Mouse (Mus musculus) lung, embryonic 15.5 days (tissue): ENCODE results near the gene Scube2. TPM values are rescaled to one million over a fixed set of nuclear protein-coding genes. Genes with fewer than 3 reads are reported as not detected.

Source experiments
- ATAC-seq: fragments of 200-750 bp; cut with Nextera tagmentation; 2 replicates; pipeline ENCODE4 v1.8.0; 2017; ENCODE audit warnings: moderate number of reproducible peaks, borderline replicate concordance; ENCODE audit not compliant: low FRiP score, low TSS enrichment; ENCODE audit errors: extremely low read depth
- H3K27ac ChIP-seq: fragments of 300-500 bp; sonication (generic); 2 replicates; pipeline ENCODE4 v1.5.1; 2015; ENCODE audit warnings: moderate library complexity, mild to moderate bottlenecking, inconsistent platforms
- H3K27me3 ChIP-seq: fragments of 300-500 bp; sonication (generic); 2 replicates; pipeline ENCODE4 v1.6.1; 2015; ENCODE audit warnings: inconsistent platforms
- H3K36me3 ChIP-seq: fragments of 300-500 bp; sonication (generic); 2 replicates; pipeline ENCODE4 v1.6.1; 2015; ENCODE audit warnings: inconsistent platforms
- H3K4me1 ChIP-seq: fragments of 300-500 bp; sonication (generic); 2 replicates; pipeline ENCODE4 v1.6.1; 2015; ENCODE audit warnings: inconsistent platforms
- H3K4me2 ChIP-seq: fragments of 300-500 bp; sonication (generic); 2 replicates; pipeline ENCODE4 v1.6.1; 2015; ENCODE audit warnings: inconsistent platforms, mild to moderate bottlenecking, moderate library complexity
- H3K4me3 ChIP-seq: fragments of 300-500 bp; sonication (generic); 2 replicates; pipeline ENCODE4 v1.5.1; 2015; ENCODE audit warnings: mild to moderate bottlenecking, inconsistent platforms
- H3K9ac ChIP-seq: fragments of 300-500 bp; sonication (generic); 2 replicates; pipeline ENCODE4 v1.6.1; 2015; ENCODE audit warnings: inconsistent platforms
- H3K9me3 ChIP-seq: fragments of 300-500 bp; sonication (generic); 2 replicates; pipeline ENCODE4 v1.6.1; 2016; ENCODE audit warnings: inconsistent platforms
- WGBS: fragments of 180-500 bp; shearing (Covaris S2); methylation state at CpG from one replicate; pipeline ENCODE4 v1.1.7; 2015; 5-methylcytosine and 5-hydroxymethylcytosine counted together
- polyA plus RNA-seq: library from polyadenylated mRNA; unstranded; fragments of >200 nt; fragmentation: Nextera tagmentation; extraction: Ambion mirVana; gene quantifications from 2 replicates; pipeline ENCODE4 v1.2.1, GENCODE M21; 2015

Gene Scube2
- polyA plus RNA-seq, 1 experiment from 2014 or later: 3.1 TPM

- Histone ChIP-seq H3K9me3 (no peaks in the 10 kb centered on the region), H3K4me1 (no peaks in the 10 kb centered on the region), H3K4me3 (no peak overlapping the region), H3K9ac (no peak overlapping the region), H3K4me2 (no peak overlapping the region), H3K27me3 (no peaks in the 10 kb centered on the region), H3K36me3 (no peaks in the 10 kb centered on the region), H3K27ac (no peak overlapping the region)
- WGBS: 63% methylated on average over 4 of the region's 4 CpGs
- no peak for ATAC-seq
Observed at GRCm38 (mm10) chr7:109818600-109818999, 46.9 kb downstream of the Scube2 start.

GRCm38 (mm10) chr7:109817954-109818353 is 47.5 kb downstream of the Scube2 start:
- Histone ChIP-seq H3K27me3 (no peaks in the 10 kb centered on the region), H3K4me1 (no peaks in the 10 kb centered on the region), H3K27ac (no peak overlapping the region), H3K4me2 (no peak overlapping the region), H3K9me3 (no peaks in the 10 kb centered on the region), H3K36me3 (no peaks in the 10 kb centered on the region), H3K9ac (no peak overlapping the region), H3K4me3 (no peak overlapping the region)
- no peak for ATAC-seq

GRCm38 (mm10) chr7:109813330-109814140 is 51.9 kb downstream of the Scube2 start:
- WGBS: 75% methylated on average over 4 of the region's 4 CpGs

DNA sequence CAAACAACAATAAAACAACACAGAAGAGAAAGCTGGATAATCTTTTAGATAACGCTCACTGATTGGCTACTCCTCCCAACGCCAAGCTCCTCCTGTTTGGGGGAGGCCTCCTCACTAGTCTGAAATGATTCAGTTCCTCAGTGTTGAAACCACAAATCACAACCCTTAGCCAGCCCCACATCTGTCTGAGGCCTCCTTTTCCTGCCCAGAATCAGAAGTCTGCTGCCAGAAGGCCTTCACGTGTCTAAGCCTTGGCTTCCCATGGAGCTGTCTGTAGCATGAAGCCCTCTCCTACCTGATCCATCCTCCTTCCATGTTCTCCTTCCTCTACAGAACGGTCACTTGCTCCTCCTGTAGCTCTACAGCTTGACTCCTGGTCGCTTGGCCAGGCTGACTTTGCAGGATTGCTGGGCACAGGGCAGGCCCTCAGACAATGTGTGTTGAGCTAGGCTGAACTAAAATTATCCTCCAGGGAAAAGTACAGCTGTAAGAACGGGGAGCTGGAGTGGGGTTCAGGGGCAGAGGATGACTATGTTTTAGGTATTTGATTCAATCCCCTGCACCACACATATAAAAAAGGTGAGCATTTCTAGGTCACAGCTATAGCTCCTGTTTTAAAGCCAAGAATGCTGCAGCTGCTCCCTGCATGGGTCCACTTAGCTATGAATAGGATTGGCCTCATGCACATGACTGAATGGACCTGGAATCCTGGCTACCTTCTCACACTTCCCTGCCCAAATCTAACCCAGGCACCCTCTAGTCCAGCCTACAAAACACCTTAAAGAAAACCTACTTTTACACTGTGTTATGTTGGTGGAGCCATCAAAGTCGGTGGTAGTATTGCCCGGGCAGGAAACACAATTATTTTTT is 57.6 kb downstream of the Scube2 start:
- Histone ChIP-seq H3K4me3 (no peak overlapping the region), H3K27ac (no peak overlapping the region), H3K4me1 (no peaks in the 10 kb centered on the region), H3K27me3 (no peaks in the 10 kb centered on the region), H3K36me3 (no peaks in the 10 kb centered on the region), H3K9ac (no peak overlapping the region), H3K4me2 (no peak overlapping the region), H3K9me3 (no peaks in the 10 kb centered on the region)
- 79% methylated on average over 8 of the region's 8 CpGs for WGBS
- no peak for ATAC-seq

More at GRCm38 (mm10) chr7:109813330-109814140, 51.9 kb downstream of the Scube2 start:
- Histone ChIP-seq H3K4me3 (no peak overlapping the region), H3K4me2 (no peak overlapping the region), H3K27ac (no peak overlapping the region), H3K4me1 (no peaks in the 10 kb centered on the region), H3K36me3 (no peaks in the 10 kb centered on the region), H3K9me3 (no peaks in the 10 kb centered on the region), H3K9ac (no peak overlapping the region), H3K27me3 (no peaks in the 10 kb centered on the region)
- no peak for ATAC-seq

DNA sequence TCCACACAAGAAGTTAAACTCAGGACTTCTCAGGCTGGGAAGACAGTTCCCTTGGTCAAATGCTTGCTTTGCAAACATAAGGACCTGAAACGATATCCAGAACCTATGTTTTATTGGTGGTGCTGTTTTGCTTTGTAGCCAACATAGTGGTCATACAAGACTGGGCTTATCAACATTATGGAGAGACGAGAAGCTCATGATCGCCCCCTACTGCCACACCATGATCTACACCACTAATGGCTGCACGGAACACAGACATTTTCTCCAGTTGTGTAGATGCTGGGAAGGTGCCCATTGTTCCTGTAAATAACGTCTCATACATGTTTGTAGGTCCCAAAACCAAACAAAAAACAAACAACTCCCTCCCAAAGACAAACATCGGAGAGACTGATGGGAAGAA is 60.6 kb downstream of the Scube2 start:
- H3K4me3 ChIP-seq: no peak overlapping the region
- no peaks in the 10 kb centered on the region for H3K36me3 ChIP-seq
- H3K27ac ChIP-seq: no peak overlapping the region
- no peak for ATAC-seq
- H3K9me3 ChIP-seq: no peaks in the 10 kb centered on the region
- no peak overlapping the region for H3K4me2 ChIP-seq
- H3K9ac ChIP-seq: no peak overlapping the region
- no peaks in the 10 kb centered on the region for H3K27me3 ChIP-seq
- H3K4me1 ChIP-seq: peaks cover 2% of the 10 kb centered on the region; the same call in 1 of the 2 replicates
- WGBS: 59% methylated on average over 6 of the region's 6 CpGs

- Histone ChIP-seq H3K27me3 (no peaks in the 10 kb centered on the region), H3K27ac (no peak overlapping the region), H3K36me3 (no peaks in the 10 kb centered on the region), H3K9me3 (no peaks in the 10 kb centered on the region), H3K4me1 (peaks cover 5% of the 10 kb centered on the region; the same call in 1 of the 2 replicates), H3K4me3 (no peak overlapping the region), H3K9ac (no peak overlapping the region), H3K4me2 (no peak overlapping the region)
- WGBS: 88% methylated on average over 6 of the region's 6 CpGs
- ATAC-seq: no peak
Observed at GRCm38 (mm10) chr7:109804355-109804754, 61.1 kb downstream of the Scube2 start.

DNA sequence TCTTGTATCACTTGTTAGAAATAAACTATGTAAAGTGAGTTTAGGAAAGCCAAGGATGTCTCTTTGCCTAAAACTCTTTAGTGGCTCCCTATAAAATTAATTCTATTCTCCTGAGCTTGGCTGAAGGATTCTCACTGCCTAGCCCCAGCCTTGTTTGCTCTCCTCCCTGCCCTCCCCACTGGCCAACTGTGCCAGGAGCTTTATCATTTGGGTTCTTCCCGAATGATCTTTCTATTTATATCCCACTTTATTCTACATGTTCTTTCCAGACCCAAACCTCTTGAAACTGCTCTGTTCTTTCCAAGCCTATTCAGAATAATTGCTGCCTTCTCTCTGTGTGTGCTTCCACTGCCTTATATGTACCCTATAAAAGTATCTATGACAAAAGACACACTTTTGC is 62.0 kb downstream of the Scube2 start:
- H3K9me3 ChIP-seq: no peaks in the 10 kb centered on the region
- no peak overlapping the region for H3K9ac ChIP-seq
- ATAC-seq: no peak
- no peak overlapping the region for H3K27ac ChIP-seq
- no peak overlapping the region for H3K4me2 ChIP-seq
- H3K27me3 ChIP-seq: no peaks in the 10 kb centered on the region
- H3K4me3 ChIP-seq: no peak overlapping the region
- 29% methylated on average over 1 of the region's 1 CpGs for WGBS
- no peaks in the 10 kb centered on the region for H3K36me3 ChIP-seq
- H3K4me1 ChIP-seq: peaks cover 5% of the 10 kb centered on the region; the same call in 1 of the 2 replicates

- Histone ChIP-seq H3K27ac (no peak overlapping the region), H3K27me3 (no peaks in the 10 kb centered on the region), H3K4me1 (peaks cover 5% of the 10 kb centered on the region), H3K36me3 (no peaks in the 10 kb centered on the region), H3K4me3 (no peak overlapping the region), H3K4me2 (no peak overlapping the region), H3K9me3 (no peaks in the 10 kb centered on the region), H3K9ac (no peak overlapping the region)
- ATAC-seq: no peak
- WGBS: 78% methylated on average over 4 of the region's 4 CpGs
Observed at GRCm38 (mm10) chr7:109800626-109801025, 64.9 kb downstream of the Scube2 start.

DNA sequence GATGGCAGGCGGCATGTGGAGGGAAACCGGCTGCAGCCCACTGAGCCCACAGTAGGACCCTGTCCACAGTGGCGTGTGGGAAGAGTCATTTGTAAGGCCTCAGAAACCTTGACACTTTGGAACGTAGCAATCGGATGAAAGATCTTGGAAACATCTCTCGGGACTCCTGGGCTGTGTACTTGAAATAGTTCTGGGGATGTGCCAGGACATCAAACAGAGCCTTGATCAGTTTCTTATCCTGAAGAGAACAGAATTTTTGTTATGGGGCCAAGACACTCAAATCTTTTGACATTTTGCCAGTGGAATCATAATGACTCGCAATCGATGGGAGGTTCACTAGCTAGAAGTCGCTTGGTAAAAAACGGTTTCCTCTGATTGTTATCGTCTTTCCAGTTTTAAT is 66.3 kb downstream of the Scube2 start:
- H3K4me3 ChIP-seq: no peak overlapping the region
- H3K27ac ChIP-seq: no peak overlapping the region
- no peaks in the 10 kb centered on the region for H3K36me3 ChIP-seq
- no peaks in the 10 kb centered on the region for H3K27me3 ChIP-seq
- 38% methylated on average over 11 of the region's 11 CpGs for WGBS
- peaks cover 14% of the 10 kb centered on the region for H3K4me1 ChIP-seq
- H3K9ac ChIP-seq: no peak overlapping the region
- no peak overlapping the region for H3K4me2 ChIP-seq
- H3K9me3 ChIP-seq: no peaks in the 10 kb centered on the region
- ATAC-seq: peak; percentile 38; the same call in 1 of the 2 replicates

DNA sequence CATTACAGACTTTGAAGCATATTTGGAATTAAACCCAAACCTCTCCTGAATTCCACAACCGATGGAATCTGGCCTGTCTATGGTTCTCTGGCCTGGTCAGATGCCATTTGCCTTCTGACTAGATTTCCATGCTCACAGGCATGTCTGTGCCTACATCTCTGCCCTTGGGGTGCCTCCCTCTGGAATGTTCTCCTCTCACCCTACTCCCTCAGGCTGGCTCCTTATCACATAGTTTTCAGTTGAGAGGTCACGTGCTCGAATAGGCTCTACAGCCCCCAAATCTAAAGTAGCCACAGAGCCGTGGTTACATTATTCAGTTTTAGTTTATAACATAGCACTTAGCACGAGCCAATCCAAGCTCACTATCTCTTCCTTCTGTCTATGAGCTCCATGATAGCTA is 69.9 kb downstream of the Scube2 start:
- H3K36me3 ChIP-seq: no peaks in the 10 kb centered on the region
- H3K9me3 ChIP-seq: no peaks in the 10 kb centered on the region
- peak; percentile 43; the same call in 1 of the 2 replicates for ATAC-seq
- H3K4me3 ChIP-seq: no peak overlapping the region
- H3K27ac ChIP-seq: peak overlapping the region; percentile 39; the same call in 1 of the 2 replicates
- 22% methylated on average over 5 of the region's 5 CpGs for WGBS
- no peak overlapping the region for H3K9ac ChIP-seq
- H3K27me3 ChIP-seq: no peaks in the 10 kb centered on the region
- no peak overlapping the region for H3K4me2 ChIP-seq
- H3K4me1 ChIP-seq: peaks cover 14% of the 10 kb centered on the region

DNA sequence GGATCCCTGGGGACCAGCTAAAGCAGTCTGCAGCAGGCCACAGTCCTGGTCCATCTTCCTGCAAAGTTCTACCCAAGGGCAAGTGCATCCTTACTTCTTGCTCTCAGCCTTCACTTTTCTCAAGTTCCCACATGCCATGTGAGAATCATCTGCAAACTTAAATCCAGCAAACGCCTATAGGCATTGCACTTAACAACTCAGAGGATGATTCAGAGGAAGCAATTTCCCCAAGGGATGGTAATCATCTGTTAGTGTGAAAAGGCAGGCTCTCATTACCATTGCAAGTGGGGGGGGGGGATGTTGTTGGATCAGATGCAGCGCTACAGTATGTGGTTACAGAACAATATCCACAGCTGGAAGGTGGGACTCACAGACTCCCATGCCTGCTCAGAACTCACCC is 70.9 kb downstream of the Scube2 start:
- Histone ChIP-seq H3K36me3 (no peaks in the 10 kb centered on the region), H3K27me3 (no peaks in the 10 kb centered on the region), H3K9me3 (no peaks in the 10 kb centered on the region), H3K27ac (no peak overlapping the region), H3K4me3 (no peak overlapping the region), H3K9ac (no peak overlapping the region), H3K4me1 (peaks cover 9% of the 10 kb centered on the region), H3K4me2 (no peak overlapping the region)
- 72% methylated on average over 2 of the region's 2 CpGs for WGBS
- ATAC-seq: no peak

GRCm38 (mm10) chr7:109792759-109793158 is 72.7 kb downstream of the Scube2 start:
- H3K9ac ChIP-seq: no peak overlapping the region
- H3K4me2 ChIP-seq: no peak overlapping the region
- no peak for ATAC-seq
- 63% methylated on average over 2 of the region's 2 CpGs for whole genome bisulfite sequencing
- H3K4me3 ChIP-seq: no peak overlapping the region
- peaks cover 9% of the 10 kb centered on the region for H3K4me1 ChIP-seq
- H3K9me3 ChIP-seq: no peaks in the 10 kb centered on the region
- no peaks in the 10 kb centered on the region for H3K36me3 ChIP-seq
- H3K27ac ChIP-seq: no peak overlapping the region
- H3K27me3 ChIP-seq: no peaks in the 10 kb centered on the region
